Mouse (Mus musculus): ENCODE measurements at regions not wholly inside any gene's neighbourhood (a gene's known extent, or its start where the extent isn't known, plus 50 kb on each side); places are given as distances from the start of the nearest gene placed in this dataset.
A peak's percentile ranks its signal among the peaks of the same experiment; 100 is the strongest.

DNA sequence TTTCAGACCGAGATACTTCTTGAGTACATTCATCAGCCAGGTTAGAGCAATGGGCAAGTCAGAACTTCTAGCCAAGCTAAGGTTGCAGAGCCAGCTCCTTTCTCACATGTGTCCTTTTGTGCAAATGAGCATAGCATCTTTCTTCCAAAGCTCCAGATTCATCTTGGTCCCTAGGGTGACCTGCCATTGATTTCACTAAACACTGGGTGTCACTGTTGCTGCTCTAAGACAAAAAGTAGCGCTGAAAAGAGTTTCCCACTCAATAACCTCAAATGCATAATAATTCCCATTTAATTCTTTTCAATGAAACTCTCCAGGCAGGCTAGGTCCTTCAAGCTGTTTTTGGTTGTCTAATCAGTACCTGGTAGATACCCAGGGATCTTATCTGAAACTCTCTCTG, 688.6 kb upstream of the BB014433 start:
- DNase-seq (ENCODE audit: low spot score) (peak; percentile 36), ATAC-seq (replicated peaks; ENCODE audit: low FRiP score, low TSS enrichment, low read depth) (no peak)
- Histone ChIP-seq H3K4me2 (ENCODE audit: low read length) (no peak overlapping the region), H3K9me3 (ENCODE audit: control insufficient read depth, low read length) (no peaks in the 10 kb centered on the region), H3K36me3 (ENCODE audit: control insufficient read depth, insufficient read depth, low read length) (no peaks in the 10 kb centered on the region), H3K4me1 (replicated peaks; ENCODE audit: control insufficient read depth, insufficient read depth, low read length) (no peaks in the 10 kb centered on the region), H3K27ac (ENCODE audit: low read depth) (no peak overlapping the region), H3K27me3 (replicated peaks; ENCODE audit: control insufficient read depth, insufficient read depth, low read length) (no peaks in the 10 kb centered on the region), H3K4me3 (ENCODE audit: low read depth, low read length) (no peak overlapping the region), H3K9ac (ENCODE audit: low read length) (no peak overlapping the region)
- WGBS, result 68% methylated on average over 2 of the region's 2 CpGs

DNA sequence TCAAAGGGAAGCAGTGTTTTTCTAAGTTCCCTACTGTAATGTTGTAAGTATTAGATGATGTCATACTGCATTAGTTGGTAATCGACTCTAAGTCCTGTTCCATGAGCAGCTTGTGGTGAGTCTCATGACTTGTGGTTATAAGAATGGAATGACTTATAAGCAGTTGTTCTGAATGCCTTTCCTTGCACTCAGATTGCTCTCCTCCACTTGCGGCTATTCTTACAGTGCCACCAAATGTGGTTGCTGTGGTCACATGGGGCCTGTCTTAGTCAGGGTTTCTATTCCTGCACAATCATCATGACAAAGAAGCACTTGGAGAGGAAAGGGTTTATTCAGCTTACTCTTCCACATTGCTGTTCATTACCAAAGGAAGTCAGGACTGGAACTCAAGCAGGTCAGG, 685.4 kb upstream of the BB014433 start:
- no peak overlapping the region for H3K4me2 ChIP-seq (ENCODE audit: low read length)
- ATAC-seq (replicated peaks; ENCODE audit: low FRiP score, low TSS enrichment, low read depth) (no peak), DNase-seq (ENCODE audit: low spot score) (no peak)
- no peak overlapping the region for H3K4me3 ChIP-seq (ENCODE audit: low read depth, low read length)
- H3K36me3 ChIP-seq (ENCODE audit: control insufficient read depth, insufficient read depth, low read length), result no peaks in the 10 kb centered on the region
- no peaks in the 10 kb centered on the region for H3K4me1 ChIP-seq (replicated peaks; ENCODE audit: control insufficient read depth, insufficient read depth, low read length)
- H3K27ac ChIP-seq (ENCODE audit: low read depth), result no peak overlapping the region
- WGBS, result 90% methylated on average over 2 of the region's 2 CpGs
- H3K27me3 ChIP-seq (replicated peaks; ENCODE audit: control insufficient read depth, insufficient read depth, low read length), result no peaks in the 10 kb centered on the region
- H3K9me3 ChIP-seq (ENCODE audit: control insufficient read depth, low read length), result no peaks in the 10 kb centered on the region
- H3K9ac ChIP-seq (ENCODE audit: low read length), result no peak overlapping the region

DNA sequence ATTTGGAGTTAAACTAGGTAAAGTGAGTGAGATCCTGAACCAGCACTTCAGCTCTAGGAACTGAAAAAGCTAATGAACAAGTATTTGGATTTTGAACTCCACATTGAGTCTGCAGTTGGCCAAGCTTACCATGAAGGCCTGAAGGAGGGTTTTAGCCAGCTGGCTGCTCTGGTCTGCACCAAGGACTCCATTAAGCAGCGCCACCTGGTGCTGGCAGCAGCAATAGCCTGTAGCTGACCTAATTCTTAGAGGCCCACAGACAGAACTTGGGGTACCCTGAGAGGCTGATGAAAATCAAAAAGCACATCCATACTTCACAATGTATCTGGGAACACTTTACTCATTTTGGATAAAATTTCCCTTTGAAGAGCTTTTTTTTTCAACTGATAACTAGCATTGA, 683.2 kb upstream of the BB014433 start:
- 10% methylated on average over 1 of the region's 1 CpGs for WGBS
- Histone ChIP-seq H3K27me3 (replicated peaks; ENCODE audit: control insufficient read depth, insufficient read depth, low read length) (no peaks in the 10 kb centered on the region), H3K4me3 (ENCODE audit: low read depth, low read length) (no peak overlapping the region), H3K27ac (ENCODE audit: low read depth) (no peak overlapping the region), H3K4me1 (replicated peaks; ENCODE audit: control insufficient read depth, insufficient read depth, low read length) (no peaks in the 10 kb centered on the region), H3K9me3 (ENCODE audit: control insufficient read depth, low read length) (no peaks in the 10 kb centered on the region), H3K4me2 (ENCODE audit: low read length) (no peak overlapping the region), H3K9ac (ENCODE audit: low read length) (no peak overlapping the region), H3K36me3 (ENCODE audit: control insufficient read depth, insufficient read depth, low read length) (no peaks in the 10 kb centered on the region)
- DNase-seq (ENCODE audit: low spot score) (peak; percentile 59), ATAC-seq (replicated peaks; ENCODE audit: low FRiP score, low TSS enrichment, low read depth) (no peak)

DNA sequence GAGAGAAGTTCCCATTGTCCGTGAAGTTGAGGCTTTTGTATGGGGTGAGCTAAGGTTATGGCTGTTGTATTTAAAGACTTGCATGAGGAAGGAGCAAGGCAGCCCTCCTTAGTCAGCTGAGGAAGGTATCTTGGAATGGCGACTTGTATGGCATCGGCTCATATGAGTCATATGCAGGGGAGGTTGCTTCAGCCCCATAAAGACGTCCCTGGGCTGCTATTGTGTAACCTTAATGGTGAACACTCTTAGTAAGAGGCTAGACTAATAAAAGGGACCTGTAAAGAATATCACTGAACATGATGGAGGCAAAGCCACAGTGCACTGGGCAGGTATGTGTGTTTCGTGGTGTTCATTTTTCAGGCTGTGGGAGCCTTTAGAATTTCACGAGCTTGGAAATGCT, 680.4 kb upstream of the BB014433 start:
- Histone ChIP-seq H3K27ac (ENCODE audit: low read depth) (no peak overlapping the region), H3K9me3 (ENCODE audit: control insufficient read depth, low read length) (no peaks in the 10 kb centered on the region), H3K27me3 (replicated peaks; ENCODE audit: control insufficient read depth, insufficient read depth, low read length) (no peaks in the 10 kb centered on the region), H3K4me1 (replicated peaks; ENCODE audit: control insufficient read depth, insufficient read depth, low read length) (no peaks in the 10 kb centered on the region), H3K36me3 (ENCODE audit: control insufficient read depth, insufficient read depth, low read length) (no peaks in the 10 kb centered on the region), H3K4me2 (ENCODE audit: low read length) (no peak overlapping the region), H3K9ac (ENCODE audit: low read length) (no peak overlapping the region), H3K4me3 (ENCODE audit: low read depth, low read length) (no peak overlapping the region)
- 89% methylated on average over 6 of the region's 6 CpGs for WGBS
- ATAC-seq (replicated peaks; ENCODE audit: low FRiP score, low TSS enrichment, low read depth) (no peak), DNase-seq (ENCODE audit: low spot score) (no peak)

All from intestine, embryonic 14.5 days (tissue).